Mouse (Mus musculus) kidney, adult 2 months (tissue): Measurements from ENCODE around the gene Lmtk2. TPM values are rescaled to one million over a fixed set of nuclear protein-coding genes. Genes with fewer than 3 reads are reported as not detected.

Source experiments
- DNase-seq: peaks from one replicate; pipeline ENCODE4 v3.0.0; 2021
- H3K27ac ChIP-seq: fragments of 200-500 bp; 2 replicates; pipeline ENCODE4 v1.5.1; 2012; ENCODE audit warnings: low read depth, low read length, control low read depth, inconsistent platforms; ENCODE audit not compliant: insufficient read depth
- H3K27me3 ChIP-seq: fragments of 200-500 bp; replicated peaks from 2 replicates; pipeline ENCODE4 v1.6.1; 2012; ENCODE audit warnings: mild to moderate bottlenecking, moderate library complexity, low read length, inconsistent platforms; ENCODE audit not compliant: control insufficient read depth, insufficient read depth
- H3K36me3 ChIP-seq: fragments of 200-500 bp; 2 replicates; pipeline ENCODE4 v1.6.1; 2012; ENCODE audit warnings: mild to moderate bottlenecking, moderate library complexity, low read length, inconsistent platforms; ENCODE audit not compliant: control insufficient read depth, insufficient read depth
- H3K4me1 ChIP-seq: fragments of 200-500 bp; 2 replicates; pipeline ENCODE4 v1.6.1; 2011; ENCODE audit warnings: low read length; ENCODE audit not compliant: control insufficient read depth, insufficient read depth
- H3K4me3 ChIP-seq: fragments of 200-500 bp; 2 replicates; pipeline ENCODE4 v1.5.1; 2011; ENCODE audit warnings: mild to moderate bottlenecking, low read depth, low read length, control low read depth; ENCODE audit not compliant: insufficient read depth
- CTCF ChIP-seq: fragments of 200-500 bp; conservative IDR thresholded peaks from 2 replicates; pipeline ENCODE4 v1.5.1; 2011; ENCODE audit warnings: low read depth, mild to moderate bottlenecking, control low read depth, low read length, moderate library complexity, mixed read lengths; ENCODE audit not compliant: insufficient read depth, insufficient read length
- POLR2A ChIP-seq: fragments of 200-500 bp; IDR thresholded peaks from one replicate; pipeline ENCODE4 v1.6.1; 2011; ENCODE audit warnings: low read depth, low read length, control low read depth
- WGBS: fragments of 180-500 bp; shearing (Covaris S2); methylation state at CpG from one replicate; pipeline ENCODE4 v1.1.7; 2018; 5-methylcytosine and 5-hydroxymethylcytosine counted together
- polyA plus RNA-seq: library from polyadenylated mRNA; depleted of rRNA; stranded (reverse); fragments of >200 nt; gene quantifications from 2 replicates; pipeline ENCODE4 v1.2.3, GENCODE M21; 2012; rRNA removed

Gene Lmtk2
- polyA plus RNA-seq, 1 experiment, result 30.6 TPM

DNA sequence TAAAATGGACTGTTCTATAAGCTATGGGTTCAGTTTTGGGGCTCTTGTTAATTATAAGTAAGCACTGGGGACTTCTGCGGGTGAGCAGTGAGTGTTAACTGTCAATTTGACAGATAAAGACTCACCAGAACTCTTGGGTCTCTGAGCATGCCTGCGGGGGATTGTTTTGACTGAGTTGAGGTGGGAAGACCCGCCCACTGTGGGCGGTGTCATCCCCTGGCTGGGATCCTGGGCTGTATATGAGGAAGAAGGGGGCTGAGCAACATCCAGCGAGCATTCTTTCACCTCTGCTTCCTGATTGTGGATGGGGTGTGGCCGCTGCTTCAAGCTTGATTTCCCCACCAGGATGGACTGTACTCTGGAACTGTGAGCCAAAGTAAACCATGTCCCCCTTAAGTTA, 134.0 kb downstream of the Lmtk2 start:
- H3K27me3 ChIP-seq, result no peaks in the 10 kb centered on the region
- no peaks in the 10 kb centered on the region for H3K36me3 ChIP-seq
- H3K4me3 ChIP-seq, result no peak overlapping the region
- TF ChIP-seq POLR2A, result no peak
- TF ChIP-seq CTCF, result no peak
- WGBS, result 80% methylated on average over 6 of the region's 6 CpGs
- H3K27ac ChIP-seq, result no peak overlapping the region
- no peak for DNase-seq
- no peaks in the 10 kb centered on the region for H3K4me1 ChIP-seq

DNA sequence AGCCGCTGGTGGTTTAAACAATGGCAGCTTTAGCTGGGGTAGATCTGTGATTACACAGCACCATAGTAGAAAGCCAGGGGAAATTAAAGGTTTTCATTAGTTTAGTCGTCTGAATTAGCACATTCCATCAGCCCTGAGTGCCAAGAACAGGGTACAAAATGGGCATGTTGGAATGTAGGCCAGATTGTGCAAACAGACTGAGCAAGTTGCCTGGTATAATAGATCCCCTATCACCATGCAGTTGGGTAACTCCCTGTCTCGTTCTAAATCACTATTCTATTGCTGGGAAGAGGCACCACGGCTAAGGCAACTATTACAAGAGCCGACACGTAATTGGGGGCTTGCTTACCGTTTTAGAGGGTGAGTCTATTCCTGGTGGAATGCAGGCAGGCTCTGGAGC, 134.5 kb downstream of the Lmtk2 start:
- H3K27me3 ChIP-seq, result no peaks in the 10 kb centered on the region
- H3K4me3 ChIP-seq, result no peak overlapping the region
- no peak overlapping the region for H3K27ac ChIP-seq
- no peaks in the 10 kb centered on the region for H3K4me1 ChIP-seq
- peak; percentile 33 for DNase-seq
- 79% methylated on average over 7 of the region's 7 CpGs for WGBS
- TF ChIP-seq POLR2A (no peak), CTCF (no peak)
- H3K36me3 ChIP-seq, result no peaks in the 10 kb centered on the region

Other genes with a start within 250 kb of the Lmtk2 start
- gene Ankrd61, start 202.8 kb upstream of the Lmtk2 start, polyA plus RNA-seq, result 0.08 and 0.14 TPM in 2 replicates
- gene Aimp2, start 190.6 kb upstream of the Lmtk2 start, polyA plus RNA-seq, result 35.9 and 41.9 TPM in 2 replicates
- 2.0 and 2.5 TPM in 2 replicates for gene Pms2, start 190.5 kb upstream of the Lmtk2 start, polyA plus RNA-seq
- not detected in 2 replicates for gene Gm42421, start 172.3 kb upstream of the Lmtk2 start, polyA plus RNA-seq
- gene Rsph10b, start 167.4 kb upstream of the Lmtk2 start, polyA plus RNA-seq, result 0.31 and 0.61 TPM in 2 replicates
- 12.9 and 17.3 TPM in 2 replicates for gene Ccz1, start 85.6 kb upstream of the Lmtk2 start, polyA plus RNA-seq
- gene Ocm, start 73.8 kb upstream of the Lmtk2 start, polyA plus RNA-seq, result not detected in 2 replicates
- gene Bhlha15, start 89.8 kb downstream of the Lmtk2 start, polyA plus RNA-seq, result 0.14 and 0.24 TPM in 2 replicates
- 35.6 and 36.6 TPM in 2 replicates for gene Tecpr1, start 123.2 kb downstream of the Lmtk2 start, polyA plus RNA-seq
- 190 and 242 TPM in 2 replicates for gene Bri3, start 144.0 kb downstream of the Lmtk2 start, polyA plus RNA-seq